Mouse (Mus musculus) sigmoid colon, adult 10 weeks (tissue): ENCODE data around the gene Nlrp5. TPM values are rescaled to one million over a fixed set of nuclear protein-coding genes. Genes with fewer than 3 reads are reported as not detected.

Source experiments
- polyA plus RNA-seq: library from polyadenylated mRNA; stranded (reverse); fragments of 350-450 nt; fragmentation: Illumina TruSeq; extraction: RNeasy Lipid Tissue Mini Kit (QIAGEN cat#74804); gene quantifications from one replicate; pipeline ENCODE4 v1.2.3, GENCODE M21; 2014; ENCODE audit warnings: low read depth, low replicate concordance

Nlrp5 gene
- not detected for polyA plus RNA-seq

GRCm38 (mm10) chr7:23385589-23385988 lies at the start of gene Nlrp5:
TSS of gene Nlrp5 (plus strand) at chr7:23385889.

Other genes starting within 250 kb of the Nlrp5 start
- not detected for gene Gm10662, start 241.4 kb upstream of the Nlrp5 start, polyA plus RNA-seq
- gene Vmn1r165, start 168.6 kb upstream of the Nlrp5 start, polyA plus RNA-seq, result not detected
- not detected for gene Vmn1r166, start 134.2 kb upstream of the Nlrp5 start, polyA plus RNA-seq
- not detected for gene Gm6902, start 107.0 kb upstream of the Nlrp5 start, polyA plus RNA-seq
- gene Nlrp4e, start 84.7 kb upstream of the Nlrp5 start, polyA plus RNA-seq, result not detected
- gene Vmn1r167, start 121.3 kb downstream of the Nlrp5 start, polyA plus RNA-seq, result not detected
- gene Vmn1r168, start 153.8 kb downstream of the Nlrp5 start, polyA plus RNA-seq, result not detected
- gene Vmn1r169, start 189.6 kb downstream of the Nlrp5 start, polyA plus RNA-seq, result not detected
- not detected for gene Vmn1r170, start 220.3 kb downstream of the Nlrp5 start, polyA plus RNA-seq
- not detected for gene Vmn1r171, start 244.8 kb downstream of the Nlrp5 start, polyA plus RNA-seq